Mouse (Mus musculus): ENCODE results near the gene Fam69b. TPM values are rescaled to one million over a fixed set of nuclear protein-coding genes. Genes with fewer than 3 reads are reported as not detected.

The Fam69b gene
- polyA plus RNA-seq, 1 experiment from 2014 or later = 0.48 TPM

GRCm38 (mm10) chr2:26607056-26607910, 21.0 kb upstream of the Fam69b start:
- no peaks in the 10 kb centered on the region for H3K9me3 ChIP-seq (ENCODE audit: low read length)
- no peak overlapping the region for H3K4me3 ChIP-seq (ENCODE audit: low read depth, low read length)
- peaks cover 19% of the 10 kb centered on the region for H3K4me1 ChIP-seq (ENCODE audit: insufficient read depth)
- H3K36me3 ChIP-seq (replicated peaks; ENCODE audit: insufficient read depth, low read length) = no peaks in the 10 kb centered on the region
- TF ChIP-seq CTCF (IDR thresholded peaks at IDR 0.05; ENCODE audit: low read depth) = no peak
- TF ChIP-seq EP300 (IDR thresholded peaks at IDR 0.05; ENCODE audit: low read depth) = no peak
- H3K27ac ChIP-seq (ENCODE audit: low read depth) = peak overlapping the region; percentile 69
- no peak for DNase-seq
- peak overlapping the region; percentile 10 for H3K4me2 ChIP-seq (ENCODE audit: low read depth, low read length)
- no peak overlapping the region for H3K9ac ChIP-seq (replicated peaks)
- WGBS (ENCODE audit: insufficient replicate concordance) = 37% methylated on average over 6 of the region's 6 CpGs
- H3K27me3 ChIP-seq (ENCODE audit: insufficient read depth, low read length) = no peaks in the 10 kb centered on the region
- ATAC-seq = no peak

GRCm38 (mm10) chr2:26608781-26609180, 19.5 kb upstream of the Fam69b start:
- TF ChIP-seq CTCF (IDR thresholded peaks at IDR 0.05; ENCODE audit: low read depth) (no peak), EP300 (IDR thresholded peaks at IDR 0.05; ENCODE audit: low read depth) (no peak)
- ATAC-seq = no peak
- no peak for DNase-seq
- Histone ChIP-seq H3K9ac (replicated peaks) (no peak overlapping the region), H3K36me3 (replicated peaks; ENCODE audit: insufficient read depth, low read length) (no peaks in the 10 kb centered on the region), H3K27me3 (ENCODE audit: insufficient read depth, low read length) (no peaks in the 10 kb centered on the region), H3K27ac (ENCODE audit: low read depth) (no peak overlapping the region), H3K9me3 (ENCODE audit: low read length) (no peaks in the 10 kb centered on the region), H3K4me2 (ENCODE audit: low read depth, low read length) (no peak overlapping the region), H3K4me3 (ENCODE audit: low read depth, low read length) (no peak overlapping the region), H3K4me1 (ENCODE audit: insufficient read depth) (peaks cover 17% of the 10 kb centered on the region)

DNA sequence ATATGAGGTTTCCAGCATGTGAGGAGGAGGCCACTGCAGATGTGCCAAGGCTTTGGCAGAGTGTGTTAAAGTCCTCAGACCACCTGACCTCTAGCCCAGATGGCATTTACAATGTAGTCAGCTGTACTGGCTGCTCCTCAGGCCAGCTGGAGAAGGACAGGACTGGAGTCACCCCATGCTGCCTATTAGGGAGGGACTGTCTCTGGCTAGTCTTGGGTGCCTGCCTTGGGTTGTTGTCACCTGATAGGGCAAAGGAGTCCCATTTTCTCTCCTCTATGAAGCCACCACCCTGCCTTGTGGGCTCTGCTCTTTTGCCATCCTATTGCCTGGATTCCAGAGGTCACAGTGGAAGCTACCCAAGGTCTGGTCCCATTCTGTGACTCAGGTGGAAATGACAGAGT, 19.0 kb upstream of the Fam69b start:
- no peak for DNase-seq
- no peak overlapping the region for H3K9ac ChIP-seq (replicated peaks)
- H3K4me3 ChIP-seq (ENCODE audit: low read depth, low read length) = no peak overlapping the region
- H3K9me3 ChIP-seq (ENCODE audit: low read length) = no peaks in the 10 kb centered on the region
- no peak overlapping the region for H3K27ac ChIP-seq (ENCODE audit: low read depth)
- no peak overlapping the region for H3K4me2 ChIP-seq (ENCODE audit: low read depth, low read length)
- H3K4me1 ChIP-seq (ENCODE audit: insufficient read depth) = peaks cover 16% of the 10 kb centered on the region
- no peaks in the 10 kb centered on the region for H3K36me3 ChIP-seq (replicated peaks; ENCODE audit: insufficient read depth, low read length)
- no peak for ATAC-seq
- no peaks in the 10 kb centered on the region for H3K27me3 ChIP-seq (ENCODE audit: insufficient read depth, low read length)
- TF ChIP-seq CTCF (IDR thresholded peaks at IDR 0.05; ENCODE audit: low read depth) (no peak), EP300 (IDR thresholded peaks at IDR 0.05; ENCODE audit: low read depth) (no peak)

DNA sequence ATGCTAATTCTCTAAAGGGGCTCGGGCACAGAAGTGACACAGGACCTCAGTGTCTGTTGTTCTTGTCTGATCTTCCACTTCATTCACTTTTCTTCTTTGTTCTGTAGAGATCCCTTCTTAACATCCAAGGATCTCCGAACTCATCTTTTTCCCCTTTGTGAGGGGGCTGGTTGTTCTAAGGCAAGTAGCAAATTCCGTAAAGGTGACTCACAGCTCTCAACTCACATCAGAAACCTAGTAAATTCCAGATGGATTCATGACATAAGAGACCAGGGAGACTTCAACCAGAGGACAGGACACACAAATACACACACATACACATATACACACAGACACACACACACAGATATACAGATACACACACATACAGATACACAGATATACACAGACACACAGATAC, 17.7 kb upstream of the Fam69b start:
- Histone ChIP-seq H3K4me1 (ENCODE audit: insufficient read depth) (peaks cover 12% of the 10 kb centered on the region), H3K9me3 (ENCODE audit: low read length) (no peaks in the 10 kb centered on the region), H3K4me3 (ENCODE audit: low read depth, low read length) (no peak overlapping the region), H3K9ac (replicated peaks) (no peak overlapping the region), H3K36me3 (replicated peaks; ENCODE audit: insufficient read depth, low read length) (no peaks in the 10 kb centered on the region), H3K27me3 (ENCODE audit: insufficient read depth, low read length) (no peaks in the 10 kb centered on the region), H3K4me2 (ENCODE audit: low read depth, low read length) (no peak overlapping the region), H3K27ac (ENCODE audit: low read depth) (no peak overlapping the region)
- DNase-seq = no peak
- no peak for ATAC-seq
- 80% methylated on average over 3 of the region's 3 CpGs for WGBS (ENCODE audit: insufficient replicate concordance)
- TF ChIP-seq CTCF (IDR thresholded peaks at IDR 0.05; ENCODE audit: low read depth) (no peak), EP300 (IDR thresholded peaks at IDR 0.05; ENCODE audit: low read depth) (no peak)

DNA sequence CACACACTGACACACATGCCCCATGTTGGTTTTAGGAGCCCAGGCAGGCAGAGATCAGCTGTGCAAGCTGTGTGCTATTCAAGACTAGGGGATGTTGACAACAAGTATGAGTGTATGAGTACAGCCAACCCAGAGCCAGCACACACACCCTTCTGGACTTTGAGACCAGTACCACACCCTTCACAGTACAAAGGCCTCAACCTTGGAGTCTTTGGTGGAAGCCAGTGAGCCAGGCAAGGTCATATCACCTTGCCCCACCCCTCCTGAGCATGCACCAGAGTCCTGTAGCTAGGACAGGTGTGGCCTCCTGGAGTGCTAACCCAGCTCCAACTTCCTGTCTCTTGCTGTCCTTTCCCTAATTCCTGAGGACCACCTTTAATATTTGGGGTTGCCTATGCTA, 17.2 kb upstream of the Fam69b start:
- TF ChIP-seq CTCF (IDR thresholded peaks at IDR 0.05; ENCODE audit: low read depth) (no peak), EP300 (IDR thresholded peaks at IDR 0.05; ENCODE audit: low read depth) (no peak)
- H3K36me3 ChIP-seq (replicated peaks; ENCODE audit: insufficient read depth, low read length) = no peaks in the 10 kb centered on the region
- H3K4me1 ChIP-seq (ENCODE audit: insufficient read depth) = peaks cover 9% of the 10 kb centered on the region
- ATAC-seq (peak; percentile 89), DNase-seq (no peak)
- H3K27ac ChIP-seq (ENCODE audit: low read depth) = no peak overlapping the region
- H3K27me3 ChIP-seq (ENCODE audit: insufficient read depth, low read length) = no peaks in the 10 kb centered on the region
- H3K9me3 ChIP-seq (ENCODE audit: low read length) = no peaks in the 10 kb centered on the region
- H3K9ac ChIP-seq (replicated peaks) = no peak overlapping the region
- H3K4me2 ChIP-seq (ENCODE audit: low read depth, low read length) = no peak overlapping the region
- no peak overlapping the region for H3K4me3 ChIP-seq (ENCODE audit: low read depth, low read length)

GRCm38 (mm10) chr2:26611896-26612295, 16.4 kb upstream of the Fam69b start:
- TF ChIP-seq EP300 (IDR thresholded peaks at IDR 0.05; ENCODE audit: low read depth) = no peak
- TF ChIP-seq CTCF (IDR thresholded peaks at IDR 0.05; ENCODE audit: low read depth) = no peak
- Histone ChIP-seq H3K4me2 (ENCODE audit: low read depth, low read length) (no peak overlapping the region), H3K27ac (ENCODE audit: low read depth) (no peak overlapping the region)

More at GRCm38 (mm10) chr2:26611896-26612295, 16.4 kb upstream of the Fam69b start:
- Histone ChIP-seq H3K27me3 (ENCODE audit: insufficient read depth, low read length) (no peaks in the 10 kb centered on the region), H3K4me3 (ENCODE audit: low read depth, low read length) (no peak overlapping the region), H3K9me3 (ENCODE audit: low read length) (no peaks in the 10 kb centered on the region), H3K36me3 (replicated peaks; ENCODE audit: insufficient read depth, low read length) (no peaks in the 10 kb centered on the region), H3K4me1 (ENCODE audit: insufficient read depth) (peaks cover 6% of the 10 kb centered on the region), H3K9ac (replicated peaks) (no peak overlapping the region)
- no peak for DNase-seq
- ATAC-seq = no peak

Data from liver, postnatal 0 days (tissue).